Mouse (Mus musculus): ENCODE results near the gene Ikbke. TPM values are rescaled to one million over a fixed set of nuclear protein-coding genes. Genes with fewer than 3 reads are reported as not detected.
A peak's percentile ranks its signal among the peaks of the same experiment; 100 is the strongest.

Ikbke gene
- polyA plus RNA-seq, 1 experiment from 2014 or later, result 5.0 TPM

DNA sequence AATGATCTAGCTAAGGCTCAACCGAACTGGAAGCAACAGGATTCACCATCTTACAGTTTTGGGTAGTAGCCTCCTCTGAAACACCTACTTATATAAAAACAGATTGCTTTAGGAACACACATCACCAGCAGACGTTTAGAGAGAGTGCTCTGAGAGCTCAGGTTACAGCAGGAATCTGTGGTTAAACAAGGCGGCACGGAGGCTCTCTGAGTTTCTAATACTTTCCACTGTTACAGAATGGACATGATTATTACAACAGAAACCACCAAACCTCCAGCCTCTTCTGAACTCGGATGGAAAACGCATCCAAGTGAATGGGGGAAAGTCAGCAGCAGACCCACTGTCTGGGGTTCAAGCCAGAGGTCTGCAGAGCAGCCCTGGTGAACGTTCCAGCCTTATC is 43.3 kb downstream of the Ikbke start:
- H3K36me3 ChIP-seq (ENCODE audit: control insufficient read depth, insufficient read depth), result no peaks in the 10 kb centered on the region
- H3K4me1 ChIP-seq (ENCODE audit: control insufficient read depth, insufficient read depth, low read length), result peaks cover 27% of the 10 kb centered on the region
- H3K9me3 ChIP-seq (replicated peaks; ENCODE audit: control insufficient read depth, low read length), result no peaks in the 10 kb centered on the region
- H3K27me3 ChIP-seq (ENCODE audit: control insufficient read depth, insufficient read depth, low read length), result no peaks in the 10 kb centered on the region
- no peak overlapping the region for H3K27ac ChIP-seq (ENCODE audit: low read length)
- H3K4me3 ChIP-seq (ENCODE audit: low read length), result no peak overlapping the region
- 46% methylated on average over 7 of the region's 7 CpGs for WGBS
- H3K4me2 ChIP-seq (ENCODE audit: low read depth, low read length), result no peak overlapping the region
- H3K9ac ChIP-seq (ENCODE audit: low read length), result no peak overlapping the region
- ATAC-seq (replicated peaks; ENCODE audit: extremely low read depth, insufficient read depth, low FRiP score), result no peak

DNA sequence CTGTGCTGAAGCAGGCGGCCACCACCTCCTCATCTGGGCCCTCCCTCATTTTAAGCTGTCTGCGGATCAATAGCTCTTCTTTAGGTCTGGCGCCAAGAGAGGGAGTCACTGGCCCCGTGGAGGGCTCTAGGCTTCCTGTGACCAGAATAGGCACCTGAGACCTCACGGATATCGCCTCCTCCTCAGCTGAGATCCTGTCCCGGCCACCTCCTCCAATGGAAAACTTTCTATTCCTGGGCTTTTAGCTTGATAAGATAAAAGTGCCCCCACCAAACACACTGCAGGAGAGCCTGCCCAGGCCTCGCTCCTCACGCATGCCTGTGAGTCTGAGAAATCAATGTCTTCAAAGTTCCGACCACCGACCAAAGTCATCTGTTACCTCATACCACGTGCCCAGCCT is 45.9 kb downstream of the Ikbke start:
- Histone ChIP-seq H3K4me1 (ENCODE audit: control insufficient read depth, insufficient read depth, low read length) (peaks cover 28% of the 10 kb centered on the region), H3K27me3 (ENCODE audit: control insufficient read depth, insufficient read depth, low read length) (no peaks in the 10 kb centered on the region), H3K4me3 (ENCODE audit: low read length) (peak overlapping the region; percentile 37), H3K27ac (ENCODE audit: low read length) (peak overlapping the region; percentile 54), H3K36me3 (ENCODE audit: control insufficient read depth, insufficient read depth) (no peaks in the 10 kb centered on the region), H3K9ac (ENCODE audit: low read length) (peak overlapping the region; percentile 45), H3K9me3 (replicated peaks; ENCODE audit: control insufficient read depth, low read length) (no peaks in the 10 kb centered on the region), H3K4me2 (ENCODE audit: low read depth, low read length) (peak overlapping the region; percentile 60)
- 29% methylated on average over 12 of the region's 12 CpGs for WGBS
- ATAC-seq (replicated peaks; ENCODE audit: extremely low read depth, insufficient read depth, low FRiP score), result peak; percentile 37; the same call in 1 of the 2 replicates

DNA sequence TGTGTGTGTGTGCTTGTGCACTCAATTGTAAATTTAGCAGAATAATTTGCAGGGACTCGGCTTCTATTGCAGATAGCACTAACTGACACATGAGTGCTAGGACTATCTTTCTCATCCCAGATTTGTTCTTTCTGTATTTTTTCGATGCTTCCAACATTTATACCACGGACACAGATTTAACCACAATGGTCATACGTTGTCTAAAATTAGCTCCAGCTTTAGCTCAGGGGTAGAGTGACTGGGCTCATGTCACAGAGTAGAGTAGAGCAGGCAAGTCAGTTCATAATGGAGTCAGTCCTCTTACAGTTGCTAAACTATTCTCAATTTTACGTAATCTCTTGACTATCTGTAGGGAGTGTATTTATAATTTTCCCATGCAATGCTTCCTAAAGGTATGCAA is 50.7 kb downstream of the Ikbke start:
- peaks cover 33% of the 10 kb centered on the region for H3K4me1 ChIP-seq (ENCODE audit: control insufficient read depth, insufficient read depth, low read length)
- H3K27ac ChIP-seq (ENCODE audit: low read length), result peak overlapping the region; percentile 59
- WGBS, result 48% methylated on average over 5 of the region's 5 CpGs
- ATAC-seq (replicated peaks; ENCODE audit: extremely low read depth, insufficient read depth, low FRiP score), result peak; percentile 69; the same call in 1 of the 2 replicates
- H3K9ac ChIP-seq (ENCODE audit: low read length), result peak overlapping the region; percentile 12; the same call in 1 of the 2 replicates
- no peaks in the 10 kb centered on the region for H3K9me3 ChIP-seq (replicated peaks; ENCODE audit: control insufficient read depth, low read length)
- no peaks in the 10 kb centered on the region for H3K27me3 ChIP-seq (ENCODE audit: control insufficient read depth, insufficient read depth, low read length)
- H3K4me3 ChIP-seq (ENCODE audit: low read length), result peak overlapping the region; percentile 10; the same call in 1 of the 2 replicates
- H3K36me3 ChIP-seq (ENCODE audit: control insufficient read depth, insufficient read depth), result no peaks in the 10 kb centered on the region
- H3K4me2 ChIP-seq (ENCODE audit: low read depth, low read length), result peak overlapping the region; percentile 48

GRCm38 (mm10) chr1:131228225-131228624 is 51.2 kb downstream of the Ikbke start:
- H3K9ac ChIP-seq (ENCODE audit: low read length), result peak overlapping the region; percentile 12; the same call in 1 of the 2 replicates
- WGBS, result 25% methylated on average over 7 of the region's 7 CpGs
- H3K27ac ChIP-seq (ENCODE audit: low read length), result peak overlapping the region; percentile 59
- H3K9me3 ChIP-seq (replicated peaks; ENCODE audit: control insufficient read depth, low read length), result no peaks in the 10 kb centered on the region
- no peaks in the 10 kb centered on the region for H3K36me3 ChIP-seq (ENCODE audit: control insufficient read depth, insufficient read depth)
- peak overlapping the region; percentile 48 for H3K4me2 ChIP-seq (ENCODE audit: low read depth, low read length)
- H3K4me3 ChIP-seq (ENCODE audit: low read length), result peak overlapping the region; percentile 10; the same call in 1 of the 2 replicates
- peak; percentile 76 for ATAC-seq (replicated peaks; ENCODE audit: extremely low read depth, insufficient read depth, low FRiP score)
- peaks cover 29% of the 10 kb centered on the region for H3K4me1 ChIP-seq (ENCODE audit: control insufficient read depth, insufficient read depth, low read length)
- no peaks in the 10 kb centered on the region for H3K27me3 ChIP-seq (ENCODE audit: control insufficient read depth, insufficient read depth, low read length)

GRCm38 (mm10) chr1:131224848-131225471 is 54.4 kb downstream of the Ikbke start:
- Histone ChIP-seq H3K27me3 (ENCODE audit: control insufficient read depth, insufficient read depth, low read length) (no peaks in the 10 kb centered on the region), H3K4me2 (ENCODE audit: low read depth, low read length) (no peak overlapping the region), H3K4me3 (ENCODE audit: low read length) (no peak overlapping the region), H3K9ac (ENCODE audit: low read length) (no peak overlapping the region), H3K27ac (ENCODE audit: low read length) (no peak overlapping the region), H3K4me1 (ENCODE audit: control insufficient read depth, insufficient read depth, low read length) (peaks cover 19% of the 10 kb centered on the region), H3K9me3 (replicated peaks; ENCODE audit: control insufficient read depth, low read length) (no peaks in the 10 kb centered on the region), H3K36me3 (ENCODE audit: control insufficient read depth, insufficient read depth) (no peaks in the 10 kb centered on the region)
- WGBS, result 71% methylated on average over 12 of the region's 12 CpGs
- no peak for ATAC-seq (replicated peaks; ENCODE audit: extremely low read depth, insufficient read depth, low FRiP score)

DNA sequence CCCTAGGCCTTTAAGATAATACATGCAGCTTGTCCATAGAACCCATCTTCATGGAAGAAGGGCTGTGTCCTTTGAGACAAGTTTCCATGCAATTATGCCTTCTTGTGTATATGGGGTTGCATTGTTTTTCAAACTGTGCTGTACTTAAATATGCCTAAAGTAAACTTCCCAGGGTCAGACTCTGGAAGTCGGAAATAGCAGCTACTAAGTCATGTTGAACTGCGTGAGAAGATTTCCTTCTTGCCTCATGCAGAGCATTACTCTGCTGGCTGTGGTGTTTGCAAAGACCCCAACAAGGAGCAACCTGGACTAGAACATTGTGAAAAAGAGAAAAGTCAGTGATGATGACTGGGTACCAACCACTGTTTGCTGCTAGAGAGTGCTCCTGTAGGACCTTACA is 56.1 kb downstream of the Ikbke start:
- peaks cover 9% of the 10 kb centered on the region for H3K4me1 ChIP-seq (ENCODE audit: control insufficient read depth, insufficient read depth, low read length)
- no peak overlapping the region for H3K9ac ChIP-seq (ENCODE audit: low read length)
- H3K4me2 ChIP-seq (ENCODE audit: low read depth, low read length), result no peak overlapping the region
- H3K27me3 ChIP-seq (ENCODE audit: control insufficient read depth, insufficient read depth, low read length), result no peaks in the 10 kb centered on the region
- no peak overlapping the region for H3K4me3 ChIP-seq (ENCODE audit: low read length)
- H3K27ac ChIP-seq (ENCODE audit: low read length), result no peak overlapping the region
- no peaks in the 10 kb centered on the region for H3K9me3 ChIP-seq (replicated peaks; ENCODE audit: control insufficient read depth, low read length)
- no peak for ATAC-seq (replicated peaks; ENCODE audit: extremely low read depth, insufficient read depth, low FRiP score)
- 88% methylated on average over 2 of the region's 2 CpGs for WGBS
- no peaks in the 10 kb centered on the region for H3K36me3 ChIP-seq (ENCODE audit: control insufficient read depth, insufficient read depth)

- WGBS, result 73% methylated on average over 13 of the region's 13 CpGs
Measured at GRCm38 (mm10) chr1:131221822-131222590, 57.4 kb downstream of the Ikbke start.

DNA sequence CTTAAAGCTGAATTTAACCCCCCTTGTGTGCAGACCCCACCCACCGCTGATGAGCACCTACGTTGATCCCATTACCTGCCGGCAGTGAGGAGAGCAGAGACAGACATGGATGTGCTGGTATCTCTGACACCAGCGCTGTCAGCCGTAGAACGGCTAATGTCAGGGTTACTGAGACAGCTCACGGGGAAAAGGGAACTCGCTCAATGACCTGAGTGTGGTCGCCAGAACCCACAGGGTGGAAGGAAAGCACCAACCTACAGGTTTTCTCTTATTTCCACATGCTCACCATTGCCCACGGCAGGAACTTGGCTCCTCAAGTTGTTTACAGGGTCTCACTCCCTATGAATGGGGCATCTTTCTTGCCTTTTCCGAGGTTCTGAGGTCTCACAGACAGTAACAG is 60.5 kb downstream of the Ikbke start:
- no peak for ATAC-seq (replicated peaks; ENCODE audit: extremely low read depth, insufficient read depth, low FRiP score)
- Histone ChIP-seq H3K9me3 (replicated peaks; ENCODE audit: control insufficient read depth, low read length) (no peaks in the 10 kb centered on the region), H3K27me3 (ENCODE audit: control insufficient read depth, insufficient read depth, low read length) (no peaks in the 10 kb centered on the region), H3K4me3 (ENCODE audit: low read length) (no peak overlapping the region), H3K27ac (ENCODE audit: low read length) (no peak overlapping the region), H3K36me3 (ENCODE audit: control insufficient read depth, insufficient read depth) (no peaks in the 10 kb centered on the region), H3K9ac (ENCODE audit: low read length) (no peak overlapping the region), H3K4me1 (ENCODE audit: control insufficient read depth, insufficient read depth, low read length) (no peaks in the 10 kb centered on the region), H3K4me2 (ENCODE audit: low read depth, low read length) (no peak overlapping the region)
- 84% methylated on average over 11 of the region's 11 CpGs for WGBS

More at GRCm38 (mm10) chr1:131221822-131222590, 57.4 kb downstream of the Ikbke start:
- no peak overlapping the region for H3K4me2 ChIP-seq (ENCODE audit: low read depth, low read length)
- H3K9ac ChIP-seq (ENCODE audit: low read length), result no peak overlapping the region
- H3K4me3 ChIP-seq (ENCODE audit: low read length), result no peak overlapping the region
- H3K27ac ChIP-seq (ENCODE audit: low read length), result no peak overlapping the region
- H3K27me3 ChIP-seq (ENCODE audit: control insufficient read depth, insufficient read depth, low read length), result no peaks in the 10 kb centered on the region
- no peaks in the 10 kb centered on the region for H3K36me3 ChIP-seq (ENCODE audit: control insufficient read depth, insufficient read depth)
- H3K4me1 ChIP-seq (ENCODE audit: control insufficient read depth, insufficient read depth, low read length), result no peaks in the 10 kb centered on the region
- ATAC-seq (replicated peaks; ENCODE audit: extremely low read depth, insufficient read depth, low FRiP score), result no peak
- no peaks in the 10 kb centered on the region for H3K9me3 ChIP-seq (replicated peaks; ENCODE audit: control insufficient read depth, low read length)

DNA sequence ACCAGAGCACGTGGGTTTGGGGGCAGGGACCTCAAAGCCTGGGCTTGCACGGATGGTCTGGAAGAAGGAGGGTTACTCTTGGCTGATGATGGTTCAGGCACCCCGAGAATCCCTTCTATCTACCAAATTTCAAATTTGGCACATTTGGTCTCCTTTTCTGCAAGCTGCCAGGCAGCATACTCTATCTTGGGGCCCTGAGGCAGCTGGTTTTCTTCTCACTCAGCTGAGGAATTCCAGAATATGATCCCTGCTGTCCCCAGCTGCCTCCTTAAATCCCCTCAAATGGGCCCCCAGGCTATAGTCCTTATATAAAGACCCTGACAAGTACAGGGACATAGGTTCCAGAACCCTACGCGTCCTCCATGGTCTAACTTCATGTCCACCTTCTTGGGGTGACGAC is 66.0 kb downstream of the Ikbke start:
- Histone ChIP-seq H3K4me1 (ENCODE audit: control insufficient read depth, insufficient read depth, low read length) (peaks cover 7% of the 10 kb centered on the region; the same call in 1 of the 2 replicates), H3K9ac (ENCODE audit: low read length) (no peak overlapping the region), H3K27me3 (ENCODE audit: control insufficient read depth, insufficient read depth, low read length) (no peaks in the 10 kb centered on the region), H3K4me2 (ENCODE audit: low read depth, low read length) (no peak overlapping the region), H3K9me3 (replicated peaks; ENCODE audit: control insufficient read depth, low read length) (no peaks in the 10 kb centered on the region), H3K36me3 (ENCODE audit: control insufficient read depth, insufficient read depth) (no peaks in the 10 kb centered on the region), H3K27ac (ENCODE audit: low read length) (no peak overlapping the region), H3K4me3 (ENCODE audit: low read length) (no peak overlapping the region)
- ATAC-seq (replicated peaks; ENCODE audit: extremely low read depth, insufficient read depth, low FRiP score), result no peak
- WGBS, result 58% methylated on average over 6 of the region's 6 CpGs

Data from heart, embryonic 16.5 days (tissue).